Mouse (Mus musculus) forelimb bud, embryonic 11.5 days (tissue): ENCODE measurements at regions not wholly inside any gene's neighbourhood (a gene's known extent, or its start where the extent isn't known, plus 50 kb on each side); places are given as distances from the start of the nearest gene placed in this dataset.

ENCODE experiments used
- DNase-seq: peaks from one replicate; pipeline ENCODE4 v3.0.0-alpha.2; 2012; ENCODE audit warnings: low read depth, low spot score

- no peak for DNase-seq
Measured at GRCm38 (mm10) chr7:113621316-113621715, 107.7 kb downstream of the Far1 start.

GRCm38 (mm10) chr7:113621898-113622510, 108.4 kb downstream of the Far1 start:
- DNase-seq = no peak

DNA sequence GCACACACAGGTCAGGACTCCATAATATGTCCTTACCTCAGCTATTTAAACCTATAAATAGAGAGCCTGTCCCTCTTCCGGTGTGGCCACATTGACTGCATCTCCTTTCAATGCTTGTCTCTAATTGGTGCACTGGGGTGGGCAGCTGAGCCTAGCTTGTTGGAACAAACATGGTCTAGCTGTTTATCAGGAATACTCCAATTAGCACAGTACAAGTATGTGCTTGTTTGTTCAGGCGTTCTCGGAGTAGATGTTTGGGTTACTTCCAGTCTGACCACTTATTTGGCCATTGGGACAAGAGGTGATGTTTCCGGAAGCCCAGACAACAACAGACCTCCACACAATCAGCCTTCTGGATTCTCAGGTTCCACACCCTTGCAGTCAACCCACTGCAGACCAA, 109.7 kb downstream of the Far1 start:
- DNase-seq = no peak

GRCm38 (mm10) chr7:113623962-113624361, 110.3 kb downstream of the Far1 start:
- DNase-seq = no peak

- no peak for DNase-seq
Measured at GRCm38 (mm10) chr7:113626734-113627133, 113.1 kb downstream of the Far1 start.

- no peak for DNase-seq
Measured at GRCm38 (mm10) chr7:113637011-113637600, 123.5 kb downstream of the Far1 start.

GRCm38 (mm10) chr7:113638098-113638497, 124.5 kb downstream of the Far1 start:
- DNase-seq = no peak

DNA sequence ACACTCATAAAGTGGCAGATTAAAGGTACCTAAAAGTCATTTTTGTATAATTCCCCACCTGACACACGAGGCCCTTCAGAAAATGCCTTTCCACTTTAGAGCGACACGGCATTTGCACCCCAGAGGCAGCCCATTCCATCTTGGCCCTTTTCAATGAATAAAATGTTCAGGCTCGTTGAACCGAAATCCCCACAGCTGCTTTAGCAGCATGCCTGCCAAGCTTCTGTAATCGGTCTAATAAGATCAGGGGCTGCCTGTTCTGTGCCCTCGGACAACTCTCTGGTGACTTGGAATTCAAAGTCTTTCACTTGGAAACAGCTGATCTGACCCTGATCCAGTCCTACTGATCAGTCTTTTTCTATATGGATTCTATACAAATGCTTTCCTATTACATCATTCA, 123.3 kb upstream of the Spon1 start:
- no peak for DNase-seq

DNA sequence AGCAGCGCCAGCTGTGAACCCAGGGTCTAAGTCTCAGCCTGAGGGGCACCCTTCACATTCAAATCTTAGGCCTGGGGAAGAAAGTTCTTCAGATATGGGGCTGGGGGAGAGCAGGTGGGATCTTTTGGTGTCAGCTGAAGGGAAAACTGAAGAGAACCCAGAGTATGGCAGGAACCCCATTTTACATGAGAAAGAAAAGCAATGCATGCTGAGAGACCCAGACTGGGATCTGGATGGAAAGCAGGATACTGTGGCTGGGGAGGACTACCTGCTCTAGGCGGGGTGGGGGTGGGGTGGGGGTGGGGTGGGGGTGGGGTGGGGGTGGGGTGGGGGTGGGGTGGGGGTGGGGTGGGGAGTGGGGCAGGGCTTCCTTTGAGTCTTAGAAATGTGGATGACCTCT, 115.2 kb upstream of the Spon1 start:
- no peak for DNase-seq

- DNase-seq = no peak
Measured at GRCm38 (mm10) chr7:113651696-113652095, 114.1 kb upstream of the Spon1 start.

DNA sequence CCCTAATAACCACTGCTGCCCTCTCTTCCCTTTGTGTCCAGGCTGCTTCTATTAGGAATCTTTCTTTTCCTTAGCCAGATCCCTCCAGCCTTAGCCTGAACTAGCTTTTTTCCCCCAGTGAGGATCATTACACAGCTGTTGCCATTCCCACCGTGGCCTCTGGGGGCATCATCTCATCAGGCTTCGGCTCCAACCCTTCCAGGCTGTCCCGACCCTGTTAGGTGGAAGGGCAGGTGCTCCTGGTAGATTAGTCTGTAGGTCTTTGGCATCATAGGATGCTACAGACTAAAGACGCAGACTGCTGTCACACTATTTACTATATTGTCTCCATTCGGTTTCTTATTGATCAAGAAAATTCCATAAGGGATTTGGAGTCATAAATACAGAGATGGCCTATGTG, 112.7 kb upstream of the Spon1 start:
- DNase-seq = peak; percentile 25

DNA sequence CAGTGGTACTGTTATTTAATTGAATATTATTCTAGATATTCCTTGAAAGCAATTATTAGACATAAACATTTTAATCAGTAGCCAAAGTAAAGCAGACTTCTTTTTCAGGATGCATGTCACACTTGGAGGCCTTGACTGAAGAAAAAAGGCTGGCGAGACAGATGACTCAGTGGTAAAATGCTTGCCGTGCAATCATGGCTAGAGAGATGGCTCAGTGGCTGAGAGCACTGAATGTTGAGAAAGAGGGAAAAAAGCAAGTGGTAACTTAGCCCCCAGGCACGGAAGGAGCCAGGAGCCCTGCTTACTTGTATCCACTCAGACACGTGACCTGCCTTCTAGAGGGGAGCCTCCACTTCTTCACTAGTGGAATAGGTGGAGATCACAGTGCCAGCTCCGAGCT, 110.5 kb upstream of the Spon1 start:
- no peak for DNase-seq

GRCm38 (mm10) chr7:113672779-113673595, 92.8 kb upstream of the Spon1 start:
- DNase-seq = no peak

GRCm38 (mm10) chr7:113673596-113673956, 92.2 kb upstream of the Spon1 start:
- no peak for DNase-seq

GRCm38 (mm10) chr7:113682271-113682670, 83.5 kb upstream of the Spon1 start:
- DNase-seq = no peak

- DNase-seq = no peak
Measured at GRCm38 (mm10) chr7:113685349-113685748, 80.4 kb upstream of the Spon1 start.

DNA sequence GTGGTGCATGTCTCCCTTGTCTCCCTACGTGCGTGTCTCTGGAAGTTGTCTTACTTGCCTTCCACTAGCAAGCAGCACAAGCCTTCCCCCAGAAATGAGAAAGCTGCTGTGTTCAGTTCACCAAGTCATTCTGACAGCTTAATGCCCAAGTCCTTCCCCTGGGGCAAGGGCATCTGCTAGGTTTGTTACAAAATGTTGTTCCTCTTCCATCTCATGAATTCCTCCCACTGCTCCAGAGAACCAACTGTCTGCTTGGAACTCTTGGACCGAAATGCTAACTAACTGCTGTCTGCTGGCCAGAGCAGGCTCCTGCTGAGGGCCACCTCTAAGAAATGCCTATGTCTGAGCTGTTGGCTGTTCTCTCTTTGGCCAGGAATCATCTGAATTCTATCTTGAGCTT, 79.3 kb upstream of the Spon1 start:
- DNase-seq = no peak

- no peak for DNase-seq
Measured at GRCm38 (mm10) chr7:113687566-113687965, 78.2 kb upstream of the Spon1 start.

GRCm38 (mm10) chr7:113688231-113688669, 77.5 kb upstream of the Spon1 start:
- DNase-seq = no peak

GRCm38 (mm10) chr7:113688717-113689116, 77.1 kb upstream of the Spon1 start:
- DNase-seq = no peak

GRCm38 (mm10) chr7:113689131-113689530, 76.7 kb upstream of the Spon1 start:
- no peak for DNase-seq

GRCm38 (mm10) chr7:113691756-113692155, 74.0 kb upstream of the Spon1 start:
- DNase-seq = no peak

DNA sequence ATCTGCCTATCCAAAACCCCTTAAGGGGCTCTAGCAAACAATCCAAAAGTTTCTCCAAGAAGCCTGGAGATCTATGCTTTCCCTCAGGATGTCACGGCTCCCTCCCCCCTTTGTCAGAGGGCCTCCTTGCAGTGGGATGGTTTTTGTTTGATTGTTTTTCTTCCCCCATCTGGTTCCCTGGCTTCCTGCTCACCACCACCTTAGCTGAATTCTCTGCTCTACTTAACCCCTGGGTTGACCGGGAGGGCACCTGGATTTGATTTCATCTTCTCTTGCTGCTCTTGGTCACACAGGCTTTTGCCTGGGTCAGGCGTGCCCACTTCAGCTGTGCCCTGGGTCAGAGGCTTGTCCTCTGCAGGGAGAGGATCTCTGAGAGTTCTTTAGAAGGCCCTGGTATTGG, 72.3 kb upstream of the Spon1 start:
- no peak for DNase-seq
